Comparison of ENCODE assay signal across 8 mouse cellular contexts in the genomic region with DNA sequence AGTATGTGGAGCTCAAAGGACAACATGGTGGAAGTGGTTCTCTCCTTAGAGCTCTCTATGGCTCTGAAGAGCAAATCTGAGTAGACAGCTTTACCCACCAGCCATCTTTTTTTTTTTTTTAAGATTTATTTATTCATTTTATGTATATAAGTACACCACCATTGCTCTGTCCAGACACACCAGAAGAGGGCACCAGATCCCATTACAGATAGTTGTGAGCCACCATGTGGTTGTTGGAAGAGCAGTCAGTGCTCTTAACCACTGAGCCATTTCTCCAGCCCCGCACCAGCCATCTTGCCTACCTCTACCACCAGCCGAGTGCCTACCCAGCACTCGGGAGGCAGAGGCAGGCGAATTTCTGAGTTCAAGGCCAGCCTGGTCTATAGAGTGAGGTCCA. TPM values are rescaled to one million over a fixed set of nuclear protein-coding genes. Genes with fewer than 3 reads are reported as not detected.
DNase-seq lines count a peak whose midpoint lies in the region; ATAC-seq and TF ChIP-seq lines count a peak whose summit lies in the region.
"Not testable (repeated sequence)": the region's sequence is repeated elsewhere in the genome, so short reads cannot be mapped to it uniquely, and the experiment has no call there.

No protein-coding gene starts in this region.

- H3K9me3 ChIP-seq in ES-Bruce4 (replicated peaks; ENCODE audit: control insufficient read depth, insufficient read depth, low read length, poor library complexity, severe bottlenecking); heart, embryonic 12.5 days (replicated peaks); kidney, postnatal 0 days (replicated peaks; ENCODE audit: low read length); liver, embryonic 14.5 days (ENCODE audit: control insufficient read depth, low read length); midbrain, postnatal 0 days (ENCODE audit: low read length): not testable (repeated sequence)

- not testable (repeated sequence) for H3K27me3 ChIP-seq in ES-Bruce4 (ENCODE audit: control insufficient read depth, insufficient read depth, low read length, poor library complexity, severe bottlenecking); heart, embryonic 12.5 days (replicated peaks); kidney, postnatal 0 days (ENCODE audit: insufficient read depth, low read length); liver, embryonic 14.5 days (ENCODE audit: control insufficient read depth, insufficient read depth, low read length); midbrain, postnatal 0 days (ENCODE audit: insufficient read depth, low read length)

- ATAC-seq in heart, embryonic 12.5 days (ENCODE audit: insufficient number of reproducible peaks, low FRiP score): 0 out of 2 replicates have a peak, but pooled peaks have one; percentile 15
- not testable (repeated sequence) for ATAC-seq in kidney, postnatal 0 days (replicated peaks; ENCODE audit: low FRiP score, low read depth); liver, embryonic 14.5 days (ENCODE audit: insufficient read depth); midbrain, postnatal 0 days (ENCODE audit: low FRiP score)

- 93% methylated on average over 4 of the region's 4 CpGs for WGBS in heart, embryonic 12.5 days
- 92% methylated on average over 4 of the region's 4 CpGs for WGBS in kidney, postnatal 0 days
- WGBS in liver, embryonic 14.5 days (ENCODE audit: insufficient replicate concordance): 81% methylated on average over 4 of the region's 4 CpGs
- WGBS in midbrain, postnatal 0 days: 93% methylated on average over 4 of the region's 4 CpGs

- H3K36me3 ChIP-seq in ES-Bruce4 (ENCODE audit: control insufficient read depth, insufficient read depth, low read length, poor library complexity, severe bottlenecking): peaks cover 24% of the 10 kb centered on the region
- H3K36me3 ChIP-seq in heart, embryonic 12.5 days: peaks cover 11% of the 10 kb centered on the region
- not testable (repeated sequence) for H3K36me3 ChIP-seq in kidney, postnatal 0 days (ENCODE audit: insufficient read depth, low read length); liver, embryonic 14.5 days (replicated peaks; ENCODE audit: control insufficient read depth, insufficient read depth, low read depth); midbrain, postnatal 0 days (ENCODE audit: insufficient read depth, low read length)

- peak; percentile 37 for TF ChIP-seq CTCF in ES-Bruce4 (IDR thresholded peaks at IDR 0.05; ENCODE audit: low read depth, low read length)
- 0 out of 2 replicates have a peak, but pooled peaks have one; percentile 11 for TF ChIP-seq CTCF in cortical plate, adult 2 months (IDR thresholded peaks at IDR 0.05; ENCODE audit: extremely low read depth, insufficient read depth, low read length)
- peak; percentile 15; the same call in 1 of the 2 replicates for TF ChIP-seq CTCF in kidney, postnatal 0 days (IDR thresholded peaks at IDR 0.05; ENCODE audit: low read depth)
- peak; percentile 28 for TF ChIP-seq CTCF in liver, embryonic 14.5 days (IDR thresholded peaks at IDR 0.05; ENCODE audit: low read depth)
- TF ChIP-seq CTCF in midbrain, postnatal 0 days (IDR thresholded peaks at IDR 0.05): peak; percentile 22

- TF ChIP-seq POLR2A in ES-Bruce4 (IDR thresholded peaks at IDR 0.05; ENCODE audit: insufficient read depth, low read length); cortical plate, adult 2 months (IDR thresholded peaks at IDR 0.05; ENCODE audit: extremely low read depth, insufficient read depth, low read length): not testable (repeated sequence)

- not testable (repeated sequence) for H3K27ac ChIP-seq in ES-Bruce4 (ENCODE audit: insufficient read depth, low read length); cortical plate, adult 2 months (ENCODE audit: insufficient read depth, low read length); heart, embryonic 12.5 days (ENCODE audit: poor library complexity, severe bottlenecking); kidney, postnatal 0 days; liver, embryonic 14.5 days; midbrain, postnatal 0 days (ENCODE audit: low read depth, low read length)

- peak; percentile 49 for DNase-seq in 3T3-L1 (ENCODE audit: low read depth, low spot score)
- DNase-seq in R1 (ENCODE audit: low read depth, low spot score): peak; percentile 47
- DNase-seq in kidney, postnatal 0 days (ENCODE audit: low spot score); liver, embryonic 14.5 days (ENCODE audit: low read depth in 3 of 3, low spot score in 3 of 3); midbrain, postnatal 0 days (ENCODE audit: low spot score): not testable (repeated sequence)

- not testable (repeated sequence) for H3K4me2 ChIP-seq in heart, embryonic 12.5 days; kidney, postnatal 0 days (ENCODE audit: low read length); liver, embryonic 14.5 days (ENCODE audit: low read depth); midbrain, postnatal 0 days (ENCODE audit: low read depth, low read length, poor library complexity, severe bottlenecking)

- H3K4me3 ChIP-seq in ES-Bruce4 (ENCODE audit: low read depth, low read length); cortical plate, adult 2 months (ENCODE audit: insufficient read depth, low read length); heart, embryonic 12.5 days; kidney, postnatal 0 days (replicated peaks; ENCODE audit: low read depth, low read length); liver, embryonic 14.5 days (ENCODE audit: insufficient read depth in 1 of 2, low read depth in 2 of 2, low read length in 2 of 2); midbrain, postnatal 0 days (ENCODE audit: low read depth, low read length): not testable (repeated sequence)

- not testable (repeated sequence) for H3K4me1 ChIP-seq in ES-Bruce4 (ENCODE audit: control insufficient read depth, insufficient read depth, low read length); cortical plate, adult 2 months (ENCODE audit: control insufficient read depth, insufficient read depth, low read length); heart, embryonic 12.5 days (replicated peaks); kidney, postnatal 0 days (replicated peaks; ENCODE audit: insufficient read depth, low read length); liver, embryonic 14.5 days (replicated peaks; ENCODE audit: control insufficient read depth in 2 of 2, insufficient read depth in 2 of 2, low read length in 1 of 2); midbrain, postnatal 0 days (ENCODE audit: insufficient read depth, low read length)

- H3K9ac ChIP-seq in ES-Bruce4 (ENCODE audit: low read depth, poor library complexity, severe bottlenecking); heart, embryonic 12.5 days; kidney, postnatal 0 days (ENCODE audit: low read depth, low read length); liver, embryonic 14.5 days (replicated peaks); midbrain, postnatal 0 days (replicated peaks; ENCODE audit: low read length, poor library complexity, severe bottlenecking): not testable (repeated sequence)

- TF ChIP-seq EP300 in ES-Bruce4 (IDR thresholded peaks at IDR 0.05; ENCODE audit: insufficient read depth, low read depth, low read length); liver, embryonic 14.5 days (IDR thresholded peaks at IDR 0.05; ENCODE audit: low read depth): not testable (repeated sequence)

RNA-seq across cellular contexts. Expression of gene Nf2, which starts 26.9 kb away (rescaled TPM):
- polyA plus RNA-seq in ES-Bruce4 (2011; ENCODE audit: insufficient read depth, insufficient read length, low read depth, missing spikeins): 77.7 and 81.5 TPM in 2 replicates
- 60.5 and 65.6 TPM in 2 replicates for polyA plus RNA-seq in cortical plate, adult 2 months (2012; rRNA removed)
- polyA plus RNA-seq in heart, embryonic 12.5 days (2016; fragmentation: Nextera tagmentation; extraction: Ambion mirVana): 50.7 and 51.7 TPM in 2 replicates
- 33.3 and 35.6 TPM in 2 replicates for polyA plus RNA-seq in kidney, postnatal 0 days (2015; fragmentation: Nextera tagmentation; extraction: Ambion mirVana)
- 9.3 and 12.1 TPM in 2 replicates for polyA plus RNA-seq in liver, embryonic 14.5 days (2012; rRNA removed)
- polyA plus RNA-seq in liver, embryonic 14.5 days (2014; fragmentation: Nextera tagmentation; extraction: Ambion mirVana): 10.7 TPM in 2 replicates
- 103 and 107 TPM in 2 replicates for total RNA-seq in midbrain, postnatal 0 days (2014; rRNA removed)
- 48.4 and 51.5 TPM in 2 replicates for polyA plus RNA-seq in midbrain, postnatal 0 days (2015; fragmentation: Nextera tagmentation; extraction: Ambion mirVana)

RNA-seq across cellular contexts. Expression of gene Nipsnap1, which starts 51.3 kb away (rescaled TPM):
- polyA plus RNA-seq in ES-Bruce4 (2011; ENCODE audit: insufficient read depth, insufficient read length, low read depth, missing spikeins): 83.4 and 91.2 TPM in 2 replicates
- 77.7 and 84.0 TPM in 2 replicates for polyA plus RNA-seq in cortical plate, adult 2 months (2012; rRNA removed)
- polyA plus RNA-seq in heart, embryonic 12.5 days (2016; fragmentation: Nextera tagmentation; extraction: Ambion mirVana): 35.8 and 36.1 TPM in 2 replicates
- 82.0 and 90.8 TPM in 2 replicates for polyA plus RNA-seq in kidney, postnatal 0 days (2015; fragmentation: Nextera tagmentation; extraction: Ambion mirVana)
- 33.2 and 41.9 TPM in 2 replicates for polyA plus RNA-seq in liver, embryonic 14.5 days (2012; rRNA removed)
- 63.4 and 70.2 TPM in 2 replicates for polyA plus RNA-seq in liver, embryonic 14.5 days (2014; fragmentation: Nextera tagmentation; extraction: Ambion mirVana)
- total RNA-seq in midbrain, postnatal 0 days (2014; rRNA removed): 133 and 170 TPM in 2 replicates
- polyA plus RNA-seq in midbrain, postnatal 0 days (2015; fragmentation: Nextera tagmentation; extraction: Ambion mirVana): 130 and 133 TPM in 2 replicates
